Mouse (Mus musculus): ENCODE measurements around the gene Camta1. TPM values are rescaled to one million over a fixed set of nuclear protein-coding genes. Genes with fewer than 3 reads are reported as not detected.

The Camta1 gene
- polyA plus RNA-seq, 1 experiment from 2014 or later, result 93.9 TPM

- Histone ChIP-seq H3K4me2 (no peak overlapping the region), H3K9me3 (ENCODE audit: control insufficient read depth, low read length) (no peaks in the 10 kb centered on the region), H3K4me3 (ENCODE audit: low read depth, low read length) (no peak overlapping the region), H3K4me1 (replicated peaks; ENCODE audit: control insufficient read depth, insufficient read depth, low read length) (no peaks in the 10 kb centered on the region), H3K27ac (ENCODE audit: low read depth, low read length) (no peak overlapping the region), H3K36me3 (ENCODE audit: control insufficient read depth, insufficient read depth, low read length) (no peaks in the 10 kb centered on the region), H3K27me3 (replicated peaks; ENCODE audit: control insufficient read depth, insufficient read depth, low read length) (no peaks in the 10 kb centered on the region), H3K9ac (ENCODE audit: low read depth, low read length) (no peak overlapping the region)
- 88% methylated on average over 7 of the region's 7 CpGs for WGBS
- no peak for DNase-seq (ENCODE audit: low spot score)
- ATAC-seq (replicated peaks; ENCODE audit: low FRiP score), result no peak
Measured at GRCm38 (mm10) chr4:151207566-151207965, 654.1 kb downstream of the Camta1 start.

GRCm38 (mm10) chr4:151202891-151203290 lies 658.8 kb downstream of the Camta1 start:
- ATAC-seq (replicated peaks; ENCODE audit: low FRiP score) (no peak), DNase-seq (ENCODE audit: low spot score) (no peak)
- no peaks in the 10 kb centered on the region for H3K9me3 ChIP-seq (ENCODE audit: control insufficient read depth, low read length)
- 66% methylated on average over 6 of the region's 6 CpGs for WGBS
- no peak overlapping the region for H3K4me3 ChIP-seq (ENCODE audit: low read depth, low read length)
- H3K27ac ChIP-seq (ENCODE audit: low read depth, low read length), result no peak overlapping the region
- no peak overlapping the region for H3K4me2 ChIP-seq
- H3K27me3 ChIP-seq (replicated peaks; ENCODE audit: control insufficient read depth, insufficient read depth, low read length), result no peaks in the 10 kb centered on the region
- no peak overlapping the region for H3K9ac ChIP-seq (ENCODE audit: low read depth, low read length)
- no peaks in the 10 kb centered on the region for H3K36me3 ChIP-seq (ENCODE audit: control insufficient read depth, insufficient read depth, low read length)
- no peaks in the 10 kb centered on the region for H3K4me1 ChIP-seq (replicated peaks; ENCODE audit: control insufficient read depth, insufficient read depth, low read length)

GRCm38 (mm10) chr4:151200316-151200715 lies 661.4 kb downstream of the Camta1 start:
- Histone ChIP-seq H3K9me3 (ENCODE audit: control insufficient read depth, low read length) (no peaks in the 10 kb centered on the region), H3K27ac (ENCODE audit: low read depth, low read length) (no peak overlapping the region), H3K4me2 (no peak overlapping the region), H3K36me3 (ENCODE audit: control insufficient read depth, insufficient read depth, low read length) (no peaks in the 10 kb centered on the region), H3K4me3 (ENCODE audit: low read depth, low read length) (no peak overlapping the region), H3K9ac (ENCODE audit: low read depth, low read length) (no peak overlapping the region), H3K4me1 (replicated peaks; ENCODE audit: control insufficient read depth, insufficient read depth, low read length) (no peaks in the 10 kb centered on the region), H3K27me3 (replicated peaks; ENCODE audit: control insufficient read depth, insufficient read depth, low read length) (no peaks in the 10 kb centered on the region)
- WGBS, result 82% methylated on average over 9 of the region's 9 CpGs
- ATAC-seq (replicated peaks; ENCODE audit: low FRiP score), result no peak
- DNase-seq (ENCODE audit: low spot score), result no peak

GRCm38 (mm10) chr4:151195126-151195525 lies 666.5 kb downstream of the Camta1 start:
- Histone ChIP-seq H3K9me3 (ENCODE audit: control insufficient read depth, low read length) (no peaks in the 10 kb centered on the region), H3K36me3 (ENCODE audit: control insufficient read depth, insufficient read depth, low read length) (no peaks in the 10 kb centered on the region), H3K9ac (ENCODE audit: low read depth, low read length) (no peak overlapping the region), H3K4me1 (replicated peaks; ENCODE audit: control insufficient read depth, insufficient read depth, low read length) (no peaks in the 10 kb centered on the region), H3K27ac (ENCODE audit: low read depth, low read length) (no peak overlapping the region), H3K4me2 (no peak overlapping the region), H3K27me3 (replicated peaks; ENCODE audit: control insufficient read depth, insufficient read depth, low read length) (no peaks in the 10 kb centered on the region), H3K4me3 (ENCODE audit: low read depth, low read length) (no peak overlapping the region)
- ATAC-seq (replicated peaks; ENCODE audit: low FRiP score) (no peak), DNase-seq (ENCODE audit: low spot score) (no peak)
- 36% methylated on average over 10 of the region's 10 CpGs for WGBS

- no peak overlapping the region for H3K4me3 ChIP-seq (ENCODE audit: low read depth, low read length)
- no peak for ATAC-seq (replicated peaks; ENCODE audit: low FRiP score)
- no peak for DNase-seq (ENCODE audit: low spot score)
- no peaks in the 10 kb centered on the region for H3K36me3 ChIP-seq (ENCODE audit: control insufficient read depth, insufficient read depth, low read length)
- no peaks in the 10 kb centered on the region for H3K4me1 ChIP-seq (replicated peaks; ENCODE audit: control insufficient read depth, insufficient read depth, low read length)
- no peaks in the 10 kb centered on the region for H3K9me3 ChIP-seq (ENCODE audit: control insufficient read depth, low read length)
- H3K9ac ChIP-seq (ENCODE audit: low read depth, low read length), result no peak overlapping the region
- no peak overlapping the region for H3K4me2 ChIP-seq
- 54% methylated on average over 4 of the region's 4 CpGs for WGBS
- no peaks in the 10 kb centered on the region for H3K27me3 ChIP-seq (replicated peaks; ENCODE audit: control insufficient read depth, insufficient read depth, low read length)
- H3K27ac ChIP-seq (ENCODE audit: low read depth, low read length), result no peak overlapping the region
Measured at GRCm38 (mm10) chr4:151194715-151195097, 667.0 kb downstream of the Camta1 start.

- no peak overlapping the region for H3K4me2 ChIP-seq
- DNase-seq (ENCODE audit: low spot score) (no peak), ATAC-seq (replicated peaks; ENCODE audit: low FRiP score) (no peak)
- no peaks in the 10 kb centered on the region for H3K36me3 ChIP-seq (ENCODE audit: control insufficient read depth, insufficient read depth, low read length)
- WGBS, result 59% methylated on average over 11 of the region's 11 CpGs
- no peaks in the 10 kb centered on the region for H3K9me3 ChIP-seq (ENCODE audit: control insufficient read depth, low read length)
- no peaks in the 10 kb centered on the region for H3K27me3 ChIP-seq (replicated peaks; ENCODE audit: control insufficient read depth, insufficient read depth, low read length)
- no peaks in the 10 kb centered on the region for H3K4me1 ChIP-seq (replicated peaks; ENCODE audit: control insufficient read depth, insufficient read depth, low read length)
- no peak overlapping the region for H3K27ac ChIP-seq (ENCODE audit: low read depth, low read length)
- no peak overlapping the region for H3K4me3 ChIP-seq (ENCODE audit: low read depth, low read length)
- no peak overlapping the region for H3K9ac ChIP-seq (ENCODE audit: low read depth, low read length)
Measured at GRCm38 (mm10) chr4:151194030-151194714, 667.5 kb downstream of the Camta1 start.

GRCm38 (mm10) chr4:151186447-151186846 lies 675.2 kb downstream of the Camta1 start:
- no peak for ATAC-seq (replicated peaks; ENCODE audit: low FRiP score)
- peak; percentile 63 for DNase-seq (ENCODE audit: low spot score)
- Histone ChIP-seq H3K4me1 (replicated peaks; ENCODE audit: control insufficient read depth, insufficient read depth, low read length) (no peaks in the 10 kb centered on the region), H3K4me2 (no peak overlapping the region), H3K27me3 (replicated peaks; ENCODE audit: control insufficient read depth, insufficient read depth, low read length) (no peaks in the 10 kb centered on the region), H3K36me3 (ENCODE audit: control insufficient read depth, insufficient read depth, low read length) (no peaks in the 10 kb centered on the region), H3K27ac (ENCODE audit: low read depth, low read length) (no peak overlapping the region), H3K4me3 (ENCODE audit: low read depth, low read length) (no peak overlapping the region), H3K9me3 (ENCODE audit: control insufficient read depth, low read length) (no peaks in the 10 kb centered on the region), H3K9ac (ENCODE audit: low read depth, low read length) (no peak overlapping the region)
- WGBS, result 13% methylated on average over 8 of the region's 8 CpGs

- no peak overlapping the region for H3K9ac ChIP-seq (ENCODE audit: low read depth, low read length)
- no peaks in the 10 kb centered on the region for H3K4me1 ChIP-seq (replicated peaks; ENCODE audit: control insufficient read depth, insufficient read depth, low read length)
- no peaks in the 10 kb centered on the region for H3K9me3 ChIP-seq (ENCODE audit: control insufficient read depth, low read length)
- ATAC-seq (replicated peaks; ENCODE audit: low FRiP score) (no peak), DNase-seq (ENCODE audit: low spot score) (no peak)
- H3K36me3 ChIP-seq (ENCODE audit: control insufficient read depth, insufficient read depth, low read length), result no peaks in the 10 kb centered on the region
- 30% methylated on average over 1 of the region's 1 CpGs for WGBS
- H3K27ac ChIP-seq (ENCODE audit: low read depth, low read length), result no peak overlapping the region
- no peak overlapping the region for H3K4me3 ChIP-seq (ENCODE audit: low read depth, low read length)
- no peak overlapping the region for H3K4me2 ChIP-seq
- no peaks in the 10 kb centered on the region for H3K27me3 ChIP-seq (replicated peaks; ENCODE audit: control insufficient read depth, insufficient read depth, low read length)
Measured at GRCm38 (mm10) chr4:151185750-151186149, 675.9 kb downstream of the Camta1 start.

GRCm38 (mm10) chr4:151180394-151180902 lies 681.2 kb downstream of the Camta1 start:
- no peaks in the 10 kb centered on the region for H3K36me3 ChIP-seq (ENCODE audit: control insufficient read depth, insufficient read depth, low read length)
- no peak overlapping the region for H3K27ac ChIP-seq (ENCODE audit: low read depth, low read length)
- H3K9ac ChIP-seq (ENCODE audit: low read depth, low read length), result no peak overlapping the region
- WGBS, result 51% methylated on average over 7 of the region's 7 CpGs
- no peak overlapping the region for H3K4me2 ChIP-seq
- no peak overlapping the region for H3K4me3 ChIP-seq (ENCODE audit: low read depth, low read length)
- ATAC-seq (replicated peaks; ENCODE audit: low FRiP score), result no peak
- peaks cover 3% of the 10 kb centered on the region; the same call in 1 of the 2 replicates for H3K4me1 ChIP-seq (replicated peaks; ENCODE audit: control insufficient read depth, insufficient read depth, low read length)
- H3K27me3 ChIP-seq (replicated peaks; ENCODE audit: control insufficient read depth, insufficient read depth, low read length), result no peaks in the 10 kb centered on the region
- H3K9me3 ChIP-seq (ENCODE audit: control insufficient read depth, low read length), result no peaks in the 10 kb centered on the region
- no peak for DNase-seq (ENCODE audit: low spot score)
